Mouse (Mus musculus) C2C12 (cell line): Measurements from ENCODE around the gene Cnnm2.

Experiments
- CTCF ChIP-seq: IDR thresholded peaks from one replicate; pipeline ENCODE4 v1.5.1; 2011; ENCODE audit not compliant: control insufficient read depth, insufficient read depth, insufficient read length
- MYOG ChIP-seq: IDR thresholded peaks from one replicate; pipeline ENCODE4 v1.6.1; 2011; ENCODE audit not compliant: control insufficient read depth, insufficient read length; ENCODE audit errors: extremely low read depth

DNA sequence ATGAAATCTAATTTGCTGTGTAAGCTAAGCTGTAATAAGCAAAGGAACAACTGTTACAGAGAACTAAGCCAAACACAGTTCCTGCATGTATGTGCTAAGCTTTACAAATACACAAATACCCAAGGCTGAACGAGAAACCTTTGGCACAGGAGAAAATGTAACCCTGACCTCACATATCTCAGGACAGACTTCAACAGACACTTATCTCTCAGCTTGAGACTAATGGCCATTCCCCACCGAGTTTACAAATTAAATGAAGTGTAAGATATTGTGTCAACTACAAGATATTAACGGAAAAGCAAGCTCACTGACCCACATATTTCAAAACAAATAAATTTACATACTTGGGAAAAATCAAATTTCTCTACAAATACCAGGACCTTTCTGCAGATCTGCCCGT is 166.7 kb downstream of the Cnnm2 start:
- no peak for TF ChIP-seq CTCF
- no peak for TF ChIP-seq MYOG
